Mouse (Mus musculus): ENCODE measurements around the gene Plekha4. TPM values are rescaled to one million over a fixed set of nuclear protein-coding genes. Genes with fewer than 3 reads are reported as not detected.

Plekha4 gene
- 1.4 to 3.1 TPM (median 2.0 TPM) in 4 replicates for total RNA-seq (2023)

GRCm38 (mm10) chr7:45525809-45526473, at the start of gene Plekha4, which contains the start of gene Ppp1r15a:
TSS of gene Plekha4 (plus strand) at chr7:45526330.
TSS of gene Ppp1r15a (minus strand) at chr7:45526268.

GRCm38 (mm10) chr7:45481374-45481927, 44.7 kb upstream of the Plekha4 start, which contains the start of gene Tulp2:
TSS of gene Tulp2 (plus strand) at chr7:45481877.

GRCm38 (mm10) chr7:45486761-45487415, 39.2 kb upstream of the Plekha4 start, which contains the start of gene Gm45808:
TSS of gene Gm45808 (minus strand) at chr7:45486811.

GRCm38 (mm10) chr7:45488293-45489204, 37.6 kb upstream of the Plekha4 start, which contains the start of gene Dhdh:
TSS of gene Dhdh (minus strand) at chr7:45488805.

GRCm38 (mm10) chr7:45509912-45510787, 16.0 kb upstream of the Plekha4 start, which contains the start of gene Nucb1:
TSS of gene Nucb1 (minus strand) at chr7:45510406.

GRCm38 (mm10) chr7:45554744-45555143, 28.6 kb downstream of the Plekha4 start, which contains the start of gene Hsd17b14:
TSS of gene Hsd17b14 (plus strand) at chr7:45554893.

GRCm38 (mm10) chr7:45570103-45570741, 44.1 kb downstream of the Plekha4 start, which contains the start of gene Bcat2:
TSS of gene Bcat2 (plus strand) at chr7:45570153.

Other genes starting within 250 kb of the Plekha4 start
- 0.95 to 1.4 TPM (median 0.98 TPM) in 3 of 4 replicates, not detected in the other for gene Slc6a21, start 248.8 kb upstream of the Plekha4 start, total RNA-seq (2023)
- gene Trpm4, start 192.6 kb upstream of the Plekha4 start, total RNA-seq (2023), result 10.6 to 12.8 TPM (median 11.5 TPM) in 4 replicates
- gene Hrc, start 191.0 kb upstream of the Plekha4 start, total RNA-seq (2023), result not detected in 4 replicates
- gene Ppfia3, start 159.3 kb upstream of the Plekha4 start, total RNA-seq (2023), result 0.21 to 0.47 TPM (median 0.43 TPM) in 3 of 4 replicates, not detected in the other
- gene Lin7b, start 155.7 kb upstream of the Plekha4 start, total RNA-seq (2023), result 1.8 to 2.4 TPM in 2 of 4 replicates, not detected in the others
- 589 to 644 TPM (median 622 TPM) in 4 replicates for gene Snrnp70, start 130.6 kb upstream of the Plekha4 start, total RNA-seq (2023)
- gene Kcna7, start 120.7 kb upstream of the Plekha4 start, total RNA-seq (2023), result not detected in 4 replicates
- not detected in 4 replicates for gene Ntf5, start 112.6 kb upstream of the Plekha4 start, total RNA-seq (2023)
- not detected in 4 replicates for gene Lhb, start 105.5 kb upstream of the Plekha4 start, total RNA-seq (2023)
- 15.2 to 18.0 TPM (median 16.1 TPM) in 4 replicates for gene Gys1, start 91.5 kb upstream of the Plekha4 start, total RNA-seq (2023)
- 40.7 to 51.8 TPM (median 44.5 TPM) in 4 replicates for gene Ruvbl2, start 88.2 kb upstream of the Plekha4 start, total RNA-seq (2023)
- gene Ftl1, start 66.4 kb upstream of the Plekha4 start, total RNA-seq (2023), result 663 to 714 TPM (median 691 TPM) in 4 replicates
- 111 to 118 TPM (median 114 TPM) in 4 replicates for gene Bax, start 59.4 kb upstream of the Plekha4 start, total RNA-seq (2023)
- not detected in 4 replicates for gene Tulp2, start 44.5 kb upstream of the Plekha4 start, total RNA-seq (2023)
- gene Gm45808, start 39.5 kb upstream of the Plekha4 start, total RNA-seq (2023), result 0.98 to 2.1 TPM in 2 of 4 replicates, not detected in the others
- gene Dhdh, start 37.5 kb upstream of the Plekha4 start, total RNA-seq (2023), result 2.7 to 4.4 TPM (median 3.5 TPM) in 4 replicates
- gene Nucb1, start 15.9 kb upstream of the Plekha4 start, total RNA-seq (2023), result 71.0 to 90.0 TPM (median 76.5 TPM) in 4 replicates
- 1,459 to 1,639 TPM (median 1,567 TPM) in 4 replicates for gene Ppp1r15a, start 62 bp upstream of the Plekha4 start, total RNA-seq (2023)
- gene Hsd17b14, start 28.6 kb downstream of the Plekha4 start, total RNA-seq (2023), result not detected in 4 replicates
- gene Bcat2, start 43.8 kb downstream of the Plekha4 start, total RNA-seq (2023), result 29.0 to 35.7 TPM (median 34.2 TPM) in 4 replicates
- not detected in 4 replicates for gene Fgf21, start 89.2 kb downstream of the Plekha4 start, total RNA-seq (2023)
- gene Fut1, start 91.0 kb downstream of the Plekha4 start, total RNA-seq (2023), result not detected in 4 replicates
- gene Izumo1, start 95.5 kb downstream of the Plekha4 start, total RNA-seq (2023), result not detected in 4 replicates
- 0.18 to 0.36 TPM (median 0.26 TPM) in 4 replicates for gene Rasip1, start 101.2 kb downstream of the Plekha4 start, total RNA-seq (2023)
- gene Mamstr, start 113.6 kb downstream of the Plekha4 start, total RNA-seq (2023), result not detected in 4 replicates
- not detected in 4 replicates for gene Fut2, start 140.1 kb downstream of the Plekha4 start, total RNA-seq (2023)
- gene Ntn5, start 157.7 kb downstream of the Plekha4 start, total RNA-seq (2023), result not detected in 4 replicates
- gene Sec1, start 168.1 kb downstream of the Plekha4 start, total RNA-seq (2023), result not detected in 4 replicates
- gene Car11, start 173.5 kb downstream of the Plekha4 start, total RNA-seq (2023), result not detected in 4 replicates
- gene Dbp, start 178.8 kb downstream of the Plekha4 start, total RNA-seq (2023), result 19.3 to 25.2 TPM (median 23.7 TPM) in 4 replicates
- 2,047 to 2,170 TPM (median 2,138 TPM) in 4 replicates for gene Rpl18, start 189.1 kb downstream of the Plekha4 start, total RNA-seq (2023)
- 31.9 to 35.1 TPM (median 32.5 TPM) in 4 replicates for gene Sphk2, start 191.7 kb downstream of the Plekha4 start, total RNA-seq (2023)
- gene Fam83e, start 194.9 kb downstream of the Plekha4 start, total RNA-seq (2023), result 1.0 to 1.9 TPM (median 1.5 TPM) in 4 replicates
- gene Spaca4, start 199.5 kb downstream of the Plekha4 start, total RNA-seq (2023), result not detected in 4 replicates